In the genomic region with DNA sequence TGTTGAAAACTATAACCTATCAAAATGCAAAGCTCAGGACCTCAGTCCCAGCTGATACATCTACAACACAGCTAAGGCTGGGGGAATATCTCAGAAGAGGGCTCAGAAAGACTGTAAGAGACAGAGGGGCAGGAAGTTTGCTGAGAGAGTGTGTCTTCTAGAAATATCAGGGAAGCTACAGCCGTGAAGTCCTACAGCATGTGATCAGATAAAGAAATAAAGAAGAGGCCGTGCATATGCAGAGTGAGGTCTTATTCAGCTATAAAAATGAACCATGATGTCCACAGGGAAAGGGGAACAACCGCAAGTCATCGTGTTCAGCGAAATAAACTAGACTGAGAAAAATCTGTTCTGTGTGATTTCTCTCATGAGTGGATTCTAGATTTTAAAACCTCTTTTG, we compare ENCODE assay signal across 28 mouse cellular contexts. TPM values are rescaled to one million over a fixed set of nuclear protein-coding genes. Genes with fewer than 3 reads are reported as not detected.
A peak's percentile ranks its signal among the peaks of the same experiment; 100 is the strongest.
DNase-seq lines count a peak whose midpoint lies in the region; TF ChIP-seq lines count a peak whose summit lies in the region.
"Had no signal": no experiment of that assay in that cellular context is flagged by ENCODE, and none has a peak within 500 bp of the region (broad histone marks: within the 10 kb centered on the region; RNA-seq: fewer than 3 reads in every experiment).

No protein-coding gene starts in this region.

- H3K9me3 ChIP-seq in heart, embryonic 10.5 days: no peaks in the 10 kb centered on the region
- no peaks in the 10 kb centered on the region for H3K9me3 ChIP-seq in MEL (replicated peaks; ENCODE audit: insufficient read depth, low read length)

- H3K27ac ChIP-seq in heart, embryonic 10.5 days: no peak overlapping the region
- peak overlapping the region; percentile 6; the same call in 1 of the 2 replicates for H3K27ac ChIP-seq in MEL (ENCODE audit: control insufficient read depth, low read depth, low read length)

- no peaks in the 10 kb centered on the region for H3K27me3 ChIP-seq in heart, embryonic 10.5 days (ENCODE audit: insufficient read depth, poor library complexity, severe bottlenecking)
- no peaks in the 10 kb centered on the region for H3K27me3 ChIP-seq in MEL (ENCODE audit: control insufficient read depth in 1 of 2, insufficient read depth in 2 of 2, low read length in 2 of 2)

- no peak for TF ChIP-seq RAD21 in MEL (IDR thresholded peaks at IDR 0.05; ENCODE audit: low read depth, low read length)

- H3K79me2 ChIP-seq in MEL (ENCODE audit: control insufficient read depth, insufficient read depth, low read length, poor library complexity): no peaks in the 10 kb centered on the region

- no peak overlapping the region for H3K9ac ChIP-seq in MEL (ENCODE audit: control insufficient read depth, low read depth, low read length, poor library complexity, severe bottlenecking)

- H3K4me3 ChIP-seq in heart, embryonic 10.5 days: no peak overlapping the region
- H3K4me3 ChIP-seq in MEL (ENCODE audit: control insufficient read depth in 1 of 2, insufficient read depth in 1 of 2, low read depth in 2 of 2, low read length in 2 of 2): peak overlapping the region in 1 of 2 experiments; percentile 42; a peak in 2 of 4 replicates

- TF ChIP-seq CTCF in MEL (IDR thresholded peaks at IDR 0.05 in 2 of 3, conservative IDR thresholded peaks at IDR 0.05 in 1 of 3; ENCODE audit: control insufficient read depth in 1 of 3, insufficient read depth in 1 of 3, low read depth in 2 of 3, low read length in 3 of 3, poor library complexity in 1 of 3, severe bottlenecking in 1 of 3): no peak

- no peaks in the 10 kb centered on the region for H3K4me1 ChIP-seq in heart, embryonic 10.5 days
- peaks cover 5 to 8% of the 10 kb centered on the region in 2 experiments for H3K4me1 ChIP-seq in MEL (ENCODE audit: control insufficient read depth in 1 of 2, insufficient read depth in 2 of 2, low read length in 2 of 2)

- TF ChIP-seq POLR2A in MEL (IDR thresholded peaks at IDR 0.05; ENCODE audit: control insufficient read depth in 1 of 2, insufficient read depth in 1 of 2, low read depth in 1 of 2, low read length in 2 of 2, poor library complexity in 1 of 2): no peak

- no peaks in the 10 kb centered on the region for H3K36me3 ChIP-seq in heart, embryonic 10.5 days
- peaks cover 0 to 4% of the 10 kb centered on the region in 2 experiments; a peak in 2 of 4 replicates for H3K36me3 ChIP-seq in MEL (ENCODE audit: control insufficient read depth in 1 of 2, insufficient read depth in 2 of 2, low read length in 2 of 2)
- H3K36me3 ChIP-seq: G1E had no signal

- 75% methylated on average over 5 of the region's 5 CpGs for WGBS in heart, embryonic 10.5 days

- peak; percentile 51 for DNase-seq in heart, adult 11 months
- DNase-seq in heart, embryonic 10.5 days (ENCODE audit: low spot score): no peak
- DNase-seq in MEL (ENCODE audit: low read depth, low spot score) (peak; percentile 54), MEL-GATA-1-ER (ENCODE audit: extremely low read depth, low read depth) (peak; percentile 47)
- no peak for DNase-seq in right cerebral cortex, adult 2 months (ENCODE audit: low spot score in 2 of 2)
- DNase-seq in frontal cortex, adult 2 months (ENCODE audit: extremely low spot score in 1 of 2, low spot score in 1 of 2): no peak
- DNase-seq: adrenal gland, adult 2 months; adrenal gland, adult 8-10 months; adrenal gland, postnatal 10 days; adrenal gland, postnatal 14 days; adrenal gland, postnatal 25 days; adrenal gland, postnatal 36 days; B cell, adult 2 months; cerebellum, adult 11 months; cerebellum, adult 11-12 months; cerebellum, adult 18-20 months; cerebellum, adult 2 months; cerebellum, adult 8-10 months had no signal

- peak; percentile 10 to 35; a peak in 1 of 4 replicates for TF ChIP-seq EP300 in MEL (IDR thresholded peaks at IDR 0.05; ENCODE audit: low read depth in 1 of 2, low read length in 2 of 2)

TF ChIP-seq in MEL, 35 proteins besides CTCF, POLR2A, EP300 and RAD21 (continues in another document):
- TF ChIP-seq TBP (IDR thresholded peaks at IDR 0.05; ENCODE audit: low read depth, low read length): no peak
- no peak for TF ChIP-seq MYB (IDR thresholded peaks at IDR 0.05; ENCODE audit: low read depth, low read length)
- TF ChIP-seq ZC3H11A (IDR thresholded peaks at IDR 0.05; ENCODE audit: low read depth, low read length): no peak
- no peak for TF ChIP-seq E2F4 (IDR thresholded peaks at IDR 0.05; ENCODE audit: borderline replicate concordance, low read depth, low read length)
- TF ChIP-seq MXI1 (IDR thresholded peaks at IDR 0.05; ENCODE audit: low read depth, low read length): no peak; the same call in 1 of the 2 replicates
- TF ChIP-seq NELFE (IDR thresholded peaks at IDR 0.05; ENCODE audit: low read depth, low read length): no peak
- no peak for TF ChIP-seq POLR2AphosphoS5 (IDR thresholded peaks at IDR 0.05; ENCODE audit: borderline replicate concordance, low read depth, low read length)
- no peak for TF ChIP-seq MAFK (IDR thresholded peaks at IDR 0.05; ENCODE audit: borderline replicate concordance, low read depth, low read length)
- peak; percentile 46 for TF ChIP-seq TCF12 (IDR thresholded peaks at IDR 0.05; ENCODE audit: low read depth, low read length)
- TF ChIP-seq GABPA (IDR thresholded peaks at IDR 0.05; ENCODE audit: low read depth, low read length): no peak
- TF ChIP-seq USF1 (IDR thresholded peaks at IDR 0.05; ENCODE audit: low read depth, low read length): peak; percentile 61; the same call in 1 of the 2 replicates
- TF ChIP-seq ZKSCAN1 (IDR thresholded peaks at IDR 0.05; ENCODE audit: low read depth, low read length): no peak
- no peak for TF ChIP-seq MEF2A (IDR thresholded peaks at IDR 0.05; ENCODE audit: extremely low read depth, insufficient replicate concordance, low read depth, low read length, poor library complexity, severe bottlenecking)
- peak; percentile 15; the same call in 1 of the 2 replicates for TF ChIP-seq TAL1 (IDR thresholded peaks at IDR 0.05; ENCODE audit: low read length)
- peak; percentile 20; the same call in 1 of the 2 replicates for TF ChIP-seq MAZ (IDR thresholded peaks at IDR 0.05; ENCODE audit: low read depth, low read length)
- no peak for TF ChIP-seq CHD2 (IDR thresholded peaks at IDR 0.05; ENCODE audit: low read length)
- TF ChIP-seq MAX (IDR thresholded peaks at IDR 0.05; ENCODE audit: low read length): peak; percentile 52; the same call in 1 of the 2 replicates
- peak; percentile 84 for TF ChIP-seq GATA1 (IDR thresholded peaks at IDR 0.05; ENCODE audit: low read depth, low read length)
- TF ChIP-seq BHLHE40 (IDR thresholded peaks at IDR 0.05; ENCODE audit: borderline replicate concordance, low read depth, low read length): no peak
- no peak for TF ChIP-seq ZNF384 (IDR thresholded peaks at IDR 0.05; ENCODE audit: low read depth, low read length)
- no peak for TF ChIP-seq ZMIZ1 (IDR thresholded peaks at IDR 0.05; ENCODE audit: low read depth, low read length)
- TF ChIP-seq ELF1 (IDR thresholded peaks at IDR 0.05; ENCODE audit: low read depth, low read length): no peak
- no peak for TF ChIP-seq JUND (IDR thresholded peaks at IDR 0.05; ENCODE audit: low read depth, low read length)
- TF ChIP-seq SIN3A (IDR thresholded peaks at IDR 0.05; ENCODE audit: low read length): peak; percentile 47; the same call in 1 of the 2 replicates
- 0 out of 2 replicates have a peak, but pooled peaks have one; percentile 24 for TF ChIP-seq KAT2A (conservative IDR thresholded peaks at IDR 0.05; ENCODE audit: low read depth, low read length)
- no peak for TF ChIP-seq CHD1 (IDR thresholded peaks at IDR 0.05; ENCODE audit: low read depth, low read length)
- peak; percentile 49; the same call in 1 of the 2 replicates for TF ChIP-seq RCOR1 (IDR thresholded peaks at IDR 0.05; ENCODE audit: low read depth, low read length)
- TF ChIP-seq HCFC1 (IDR thresholded peaks at IDR 0.05; ENCODE audit: low read depth, low read length): no peak
- no peak for TF ChIP-seq SMC3 (IDR thresholded peaks at IDR 0.05; ENCODE audit: low read depth, low read length)
- TF ChIP-seq ETS1 (IDR thresholded peaks at IDR 0.05; ENCODE audit: low read depth, low read length): peak; percentile 44
- no peak for TF ChIP-seq UBTF (IDR thresholded peaks at IDR 0.05; ENCODE audit: borderline replicate concordance, insufficient read depth, low read depth, low read length)

RNA-seq across cellular contexts. Expression of a gene that starts 3.6 kb away (rescaled TPM):
- polyA plus RNA-seq in heart, embryonic 10.5 days (2016; fragmentation: Nextera tagmentation; extraction: Ambion mirVana): not detected in 2 replicates
- not detected in 2 replicates for total RNA-seq in MEL (2012; rRNA removed)
- polyA plus RNA-seq in MEL (2012; ENCODE audit: insufficient read depth in 1 of 2, insufficient read length in 2 of 2, low read depth in 1 of 2, low replicate concordance in 2 of 2, missing spikeins in 1 of 2): not detected
- not detected in 2 replicates for polyA plus RNA-seq in frontal cortex, adult 2 months (2012; rRNA removed)
- total RNA-seq: adrenal gland, adult 18-20 months; adrenal gland, adult 2 months; adrenal gland, adult 8-10 months; adrenal gland, postnatal 10 days; adrenal gland, postnatal 14 days; adrenal gland, postnatal 25 days; adrenal gland, postnatal 36 days; adrenal gland, postnatal 4 days; CH12.LX; ES-E14; G1E had no signal
- polyA plus RNA-seq: activated CD4-positive, CD25-positive, alpha-beta regulatory T cell, adult 4 months; adrenal gland, adult 2 months; brain, embryonic 14.5 days; C2C12; CD4-positive, CD25-positive, alpha-beta regulatory T cell, adult 4 months; cerebellum, adult 2 months; G1E; Patski had no signal

RNA-seq across cellular contexts. Expression of a gene that starts 13.9 kb away (rescaled TPM):
- polyA plus RNA-seq in heart, embryonic 10.5 days (2016; fragmentation: Nextera tagmentation; extraction: Ambion mirVana): not detected in 2 replicates
- total RNA-seq in MEL (2012; rRNA removed): not detected in 2 replicates
- polyA plus RNA-seq in MEL (2012; ENCODE audit: insufficient read depth in 1 of 2, insufficient read length in 2 of 2, low read depth in 1 of 2, low replicate concordance in 2 of 2, missing spikeins in 1 of 2): not detected
- not detected in 2 replicates for polyA plus RNA-seq in frontal cortex, adult 2 months (2012; rRNA removed)
- total RNA-seq: adrenal gland, adult 18-20 months; adrenal gland, adult 2 months; adrenal gland, adult 8-10 months; adrenal gland, postnatal 10 days; adrenal gland, postnatal 14 days; adrenal gland, postnatal 25 days; adrenal gland, postnatal 36 days; adrenal gland, postnatal 4 days; CH12.LX; ES-E14; G1E had no signal
- polyA plus RNA-seq: activated CD4-positive, CD25-positive, alpha-beta regulatory T cell, adult 4 months; adrenal gland, adult 2 months; brain, embryonic 14.5 days; C2C12; CD4-positive, CD25-positive, alpha-beta regulatory T cell, adult 4 months; cerebellum, adult 2 months; G1E; Patski had no signal

RNA-seq across cellular contexts. Expression of a gene that starts 14.4 kb away (rescaled TPM):
- polyA plus RNA-seq in heart, embryonic 10.5 days (2016; fragmentation: Nextera tagmentation; extraction: Ambion mirVana): not detected in 2 replicates
- total RNA-seq in MEL (2012; rRNA removed): not detected in 2 replicates
- polyA plus RNA-seq in MEL (2012; ENCODE audit: insufficient read depth in 1 of 2, insufficient read length in 2 of 2, low read depth in 1 of 2, low replicate concordance in 2 of 2, missing spikeins in 1 of 2): not detected
- polyA plus RNA-seq in frontal cortex, adult 2 months (2012; rRNA removed): not detected in 2 replicates
- total RNA-seq: adrenal gland, adult 18-20 months; adrenal gland, adult 2 months; adrenal gland, adult 8-10 months; adrenal gland, postnatal 10 days; adrenal gland, postnatal 14 days; adrenal gland, postnatal 25 days; adrenal gland, postnatal 36 days; CH12.LX; G1E had no signal
- polyA plus RNA-seq: activated CD4-positive, CD25-positive, alpha-beta regulatory T cell, adult 4 months; adrenal gland, adult 2 months; brain, embryonic 14.5 days; C2C12; CD4-positive, CD25-positive, alpha-beta regulatory T cell, adult 4 months; cerebellum, adult 2 months; G1E; Patski had no signal

RNA-seq across cellular contexts. Expression of a gene that starts 14.6 kb away (rescaled TPM):
- polyA plus RNA-seq in heart, embryonic 10.5 days (2016; fragmentation: Nextera tagmentation; extraction: Ambion mirVana): not detected in 2 replicates
- 0.12 TPM in 1 of 2 replicates, not detected in the other for total RNA-seq in MEL (2012; rRNA removed)
- not detected for polyA plus RNA-seq in MEL (2012; ENCODE audit: insufficient read depth in 1 of 2, insufficient read length in 2 of 2, low read depth in 1 of 2, low replicate concordance in 2 of 2, missing spikeins in 1 of 2)
- not detected in 2 replicates for polyA plus RNA-seq in frontal cortex, adult 2 months (2012; rRNA removed)
- total RNA-seq: adrenal gland, adult 18-20 months; adrenal gland, adult 2 months; adrenal gland, adult 8-10 months; adrenal gland, postnatal 10 days; adrenal gland, postnatal 14 days; adrenal gland, postnatal 25 days; adrenal gland, postnatal 36 days; adrenal gland, postnatal 4 days; CH12.LX; ES-E14 had no signal
- polyA plus RNA-seq: activated CD4-positive, CD25-positive, alpha-beta regulatory T cell, adult 4 months; adrenal gland, adult 2 months; brain, embryonic 14.5 days; C2C12; CD4-positive, CD25-positive, alpha-beta regulatory T cell, adult 4 months; cerebellum, adult 2 months; G1E; Patski had no signal

RNA-seq across cellular contexts. Expression of a gene that starts 28.0 kb away (rescaled TPM):
- polyA plus RNA-seq in heart, embryonic 10.5 days (2016; fragmentation: Nextera tagmentation; extraction: Ambion mirVana): not detected in 2 replicates
- total RNA-seq in MEL (2012; rRNA removed): not detected in 2 replicates
- polyA plus RNA-seq in MEL (2012; ENCODE audit: insufficient read depth in 1 of 2, insufficient read length in 2 of 2, low read depth in 1 of 2, low replicate concordance in 2 of 2, missing spikeins in 1 of 2): not detected
- polyA plus RNA-seq in frontal cortex, adult 2 months (2012; rRNA removed): not detected in 2 replicates
- total RNA-seq: adrenal gland, adult 18-20 months; adrenal gland, adult 2 months; adrenal gland, adult 8-10 months; adrenal gland, postnatal 10 days; adrenal gland, postnatal 14 days; adrenal gland, postnatal 25 days; adrenal gland, postnatal 36 days; adrenal gland, postnatal 4 days; CH12.LX; ES-E14 had no signal
- polyA plus RNA-seq: activated CD4-positive, CD25-positive, alpha-beta regulatory T cell, adult 4 months; adrenal gland, adult 2 months; brain, embryonic 14.5 days; C2C12; CD4-positive, CD25-positive, alpha-beta regulatory T cell, adult 4 months; cerebellum, adult 2 months; G1E; Patski had no signal

Comparison
In these comparisons a context has a peak if more than half of its experiments do, and no peak if none do; other contexts are left out.
1. DNase-seq: peak in heart, adult 11 months (single experiment), MEL (single experiment) and MEL-GATA-1-ER (single experiment); none in heart, embryonic 10.5 days (single experiment), right cerebral cortex, adult 2 months (0 of 2) and frontal cortex, adult 2 months (0 of 2).